Mouse (Mus musculus): ENCODE results near the gene Ihh. TPM values are rescaled to one million over a fixed set of nuclear protein-coding genes. Genes with fewer than 3 reads are reported as not detected.

Gene Ihh
- polyA plus RNA-seq, 1 experiment from 2014 or later, result 8.2 TPM

MicroRNAs within 50 kb of the gene (microRNA counts, 519-probe panel; counts per million panel counts)
- 1,729 counts per million, percentile 25 among the panel's probes with 10 or more counts for microRNA mmu-miR-375

Small RNA genes within 50 kb of the gene (microRNA-seq; reads per million reads assigned to microRNA genes)
- 694 reads per million, percentile 71 among the genes with 10 or more reads in this experiment for gene Mir375

Other genes starting within 250 kb of the Ihh start
- gene Cyp27a1, start 238.1 kb downstream of the Ihh start, polyA plus RNA-seq (2015; fragmentation: Nextera tagmentation; extraction: Ambion mirVana), result 9.7 and 10.5 TPM in 2 replicates
- 2.8 and 7.5 TPM in 2 replicates for gene Prkag3, start 202.5 kb downstream of the Ihh start, polyA plus RNA-seq (2015; fragmentation: Nextera tagmentation; extraction: Ambion mirVana)
- 49.5 and 53.6 TPM in 2 replicates for gene Wnt6, start 179.8 kb downstream of the Ihh start, polyA plus RNA-seq (2015; fragmentation: Nextera tagmentation; extraction: Ambion mirVana)
- gene Wnt10a, start 160.2 kb downstream of the Ihh start, polyA plus RNA-seq (2015; fragmentation: Nextera tagmentation; extraction: Ambion mirVana), result 9.0 and 9.1 TPM in 2 replicates
- gene Cdk5r2, start 96.7 kb downstream of the Ihh start, polyA plus RNA-seq (2015; fragmentation: Nextera tagmentation; extraction: Ambion mirVana), result not detected in 2 replicates
- 0.17 TPM in 1 of 2 replicates, not detected in the other for gene Fev, start 66.3 kb downstream of the Ihh start, polyA plus RNA-seq (2015; fragmentation: Nextera tagmentation; extraction: Ambion mirVana)
- gene Cryba2, start 58.5 kb downstream of the Ihh start, polyA plus RNA-seq (2015; fragmentation: Nextera tagmentation; extraction: Ambion mirVana), result 0.28 TPM in 1 of 2 replicates, not detected in the other
- gene Cfap65, start 16.1 kb downstream of the Ihh start, polyA plus RNA-seq (2015; fragmentation: Nextera tagmentation; extraction: Ambion mirVana), result not detected in 2 replicates
- 10.7 and 10.9 TPM in 2 replicates for gene Nhej1, start 173.5 kb upstream of the Ihh start, polyA plus RNA-seq (2015; fragmentation: Nextera tagmentation; extraction: Ambion mirVana)
- gene Slc23a3, start 182.2 kb upstream of the Ihh start, polyA plus RNA-seq (2015; fragmentation: Nextera tagmentation; extraction: Ambion mirVana), result 0.19 and 0.35 TPM in 2 replicates
- gene Cnppd1, start 191.0 kb upstream of the Ihh start, polyA plus RNA-seq (2015; fragmentation: Nextera tagmentation; extraction: Ambion mirVana), result 43.8 and 46.8 TPM in 2 replicates
- gene Retreg2, start 191.1 kb upstream of the Ihh start, polyA plus RNA-seq (2015; fragmentation: Nextera tagmentation; extraction: Ambion mirVana), result 41.5 and 47.3 TPM in 2 replicates
- 44.4 and 48.6 TPM in 2 replicates for gene Zfand2b, start 217.0 kb upstream of the Ihh start, polyA plus RNA-seq (2015; fragmentation: Nextera tagmentation; extraction: Ambion mirVana)
- 28.3 and 29.5 TPM in 2 replicates for gene Abcb6, start 228.7 kb upstream of the Ihh start, polyA plus RNA-seq (2015; fragmentation: Nextera tagmentation; extraction: Ambion mirVana)
- gene Ankzf1, start 240.5 kb upstream of the Ihh start, polyA plus RNA-seq (2015; fragmentation: Nextera tagmentation; extraction: Ambion mirVana), result 28.0 and 30.7 TPM in 2 replicates
- 33.9 TPM in 2 replicates for gene Atg9a, start 240.5 kb upstream of the Ihh start, polyA plus RNA-seq (2015; fragmentation: Nextera tagmentation; extraction: Ambion mirVana)